In the genomic region with DNA sequence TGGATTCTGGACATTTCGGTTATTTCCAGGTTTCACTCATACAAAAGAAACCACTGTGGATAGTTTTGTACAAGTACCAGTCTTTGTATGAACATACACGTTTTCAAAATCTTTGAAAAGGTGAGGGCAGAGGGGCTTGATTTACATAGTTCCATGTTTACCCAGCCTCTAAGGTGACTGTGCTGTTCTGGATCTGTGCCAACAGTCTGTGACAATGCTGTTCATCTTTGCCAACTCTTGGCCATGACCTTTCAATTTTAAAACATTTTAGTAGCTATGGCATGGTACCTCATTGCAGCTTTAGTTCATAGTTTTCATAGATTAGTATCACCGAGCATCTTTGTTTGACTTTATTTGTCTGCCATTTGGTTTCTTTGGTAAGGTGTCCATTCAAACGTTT, we compare ENCODE assay signal across 24 mouse cellular contexts.
DNase-seq lines count a peak whose midpoint lies in the region; ATAC-seq lines count a peak whose summit lies in the region.
"Had no signal": no experiment of that assay in that cellular context is flagged by ENCODE, and none has a peak within 500 bp of the region (broad histone marks: within the 10 kb centered on the region; RNA-seq: fewer than 3 reads in every experiment).

No protein-coding gene starts in this region.

- H3K27ac ChIP-seq in midbrain, embryonic 10.5 days (replicated peaks) = no peak overlapping the region
- no peak overlapping the region for H3K27ac ChIP-seq in hindbrain, embryonic 14.5 days
- H3K27ac ChIP-seq: embryonic facial prominence, embryonic 12.5 days; embryonic facial prominence, embryonic 15.5 days; gastrocnemius, adult 2 months; heart, adult 2 months; heart, embryonic 10.5 days; heart, embryonic 13.5 days; hindbrain, embryonic 12.5 days; intestine, embryonic 15.5 days had no signal

- WGBS in midbrain, embryonic 10.5 days = 90% methylated on average over 4 of the region's 4 CpGs
- 85% methylated on average over 4 of the region's 4 CpGs for WGBS in hindbrain, embryonic 14.5 days

- H3K27me3 ChIP-seq in midbrain, embryonic 10.5 days (ENCODE audit: low read depth, poor library complexity, severe bottlenecking) = no peaks in the 10 kb centered on the region
- no peaks in the 10 kb centered on the region for H3K27me3 ChIP-seq in hindbrain, embryonic 14.5 days (ENCODE audit: control insufficient read depth, insufficient read depth, low read length)
- H3K27me3 ChIP-seq: embryonic facial prominence, embryonic 12.5 days; embryonic facial prominence, embryonic 15.5 days; heart, embryonic 13.5 days; hindbrain, embryonic 12.5 days; intestine, embryonic 15.5 days had no signal

- H3K4me2 ChIP-seq in hindbrain, embryonic 14.5 days (replicated peaks) = no peak overlapping the region
- H3K4me2 ChIP-seq: embryonic facial prominence, embryonic 12.5 days; embryonic facial prominence, embryonic 15.5 days; heart, embryonic 13.5 days; hindbrain, embryonic 12.5 days; intestine, embryonic 15.5 days had no signal

- H3K4me3 ChIP-seq in midbrain, embryonic 10.5 days = no peak overlapping the region
- H3K4me3 ChIP-seq in hindbrain, embryonic 14.5 days (replicated peaks; ENCODE audit: low read length) = no peak overlapping the region
- H3K4me3 ChIP-seq: embryonic facial prominence, embryonic 12.5 days; embryonic facial prominence, embryonic 15.5 days; gastrocnemius, adult 2 months; heart, adult 2 months; heart, embryonic 10.5 days; heart, embryonic 13.5 days; hindbrain, embryonic 12.5 days; intestine, embryonic 15.5 days had no signal

- DNase-seq in heart, adult 11 months = peak; percentile 17
- DNase-seq in heart, postnatal 10 days = no peak
- peak; percentile 33 for DNase-seq in adrenal gland, adult 8-10 months
- DNase-seq in adrenal gland, postnatal 25 days = peak; percentile 12
- no peak for DNase-seq in midbrain, embryonic 10.5 days (ENCODE audit: low spot score)
- DNase-seq in hindbrain, embryonic 14.5 days (ENCODE audit: low spot score) = no peak
- DNase-seq: cerebellum, adult 18-20 months; cerebellum, adult 9-10 months; cerebellum, postnatal 25 days; forebrain, postnatal 0 days; gastrocnemius, adult 2 months; gastrocnemius, postnatal 14 days; heart, adult 2 months; kidney, adult 11 months; kidney, adult 8-10 months had no signal

- no peak for ATAC-seq in hindbrain, embryonic 14.5 days (ENCODE audit: low FRiP score)
- ATAC-seq: CD4-positive, CD25-positive, alpha-beta regulatory T cell, adult 4 months; forebrain, embryonic 14.5 days; forebrain, postnatal 0 days; hindbrain, embryonic 16.5 days; intestine, embryonic 15.5 days had no signal

- H3K9me3 ChIP-seq in midbrain, embryonic 10.5 days (replicated peaks) = no peaks in the 10 kb centered on the region
- no peaks in the 10 kb centered on the region for H3K9me3 ChIP-seq in hindbrain, embryonic 14.5 days (ENCODE audit: control insufficient read depth, low read length)
- H3K9me3 ChIP-seq: embryonic facial prominence, embryonic 12.5 days; embryonic facial prominence, embryonic 15.5 days; heart, embryonic 10.5 days; heart, embryonic 13.5 days; hindbrain, embryonic 12.5 days; intestine, embryonic 15.5 days had no signal

- H3K4me1 ChIP-seq in midbrain, embryonic 10.5 days = no peaks in the 10 kb centered on the region
- H3K4me1 ChIP-seq in hindbrain, embryonic 14.5 days (replicated peaks; ENCODE audit: control insufficient read depth, insufficient read depth, low read length) = no peaks in the 10 kb centered on the region
- H3K4me1 ChIP-seq: embryonic facial prominence, embryonic 12.5 days; embryonic facial prominence, embryonic 15.5 days; heart, embryonic 10.5 days; heart, embryonic 13.5 days; hindbrain, embryonic 12.5 days; intestine, embryonic 15.5 days had no signal

- H3K36me3 ChIP-seq in midbrain, embryonic 10.5 days = no peaks in the 10 kb centered on the region
- H3K36me3 ChIP-seq in hindbrain, embryonic 14.5 days (replicated peaks; ENCODE audit: control insufficient read depth, insufficient read depth) = no peaks in the 10 kb centered on the region
- H3K36me3 ChIP-seq: embryonic facial prominence, embryonic 12.5 days; embryonic facial prominence, embryonic 15.5 days; heart, embryonic 10.5 days; heart, embryonic 13.5 days; hindbrain, embryonic 12.5 days; intestine, embryonic 15.5 days had no signal

- H3K9ac ChIP-seq in hindbrain, embryonic 14.5 days = no peak overlapping the region
- H3K9ac ChIP-seq: embryonic facial prominence, embryonic 12.5 days; embryonic facial prominence, embryonic 15.5 days; forebrain, postnatal 0 days; heart, embryonic 13.5 days; hindbrain, embryonic 12.5 days; intestine, embryonic 15.5 days had no signal

- intact Hi-C loops in heart, postnatal 10 days (cut with DNase I) = no loop called here

Comparison
In these comparisons a context has a peak if more than half of its experiments do, and no peak if none do; other contexts are left out.
1. DNase-seq: peak in heart, adult 11 months (single experiment), adrenal gland, adult 8-10 months (single experiment) and adrenal gland, postnatal 25 days (single experiment); none in heart, postnatal 10 days (0 of 2), midbrain, embryonic 10.5 days (single experiment) and hindbrain, embryonic 14.5 days (single experiment).